Mouse (Mus musculus): Measurements from ENCODE around the gene Dgki. TPM values are rescaled to one million over a fixed set of nuclear protein-coding genes. Genes with fewer than 3 reads are reported as not detected.

Gene Dgki
- polyA plus RNA-seq, 1 experiment from 2014 or later = 1.0 TPM

DNA sequence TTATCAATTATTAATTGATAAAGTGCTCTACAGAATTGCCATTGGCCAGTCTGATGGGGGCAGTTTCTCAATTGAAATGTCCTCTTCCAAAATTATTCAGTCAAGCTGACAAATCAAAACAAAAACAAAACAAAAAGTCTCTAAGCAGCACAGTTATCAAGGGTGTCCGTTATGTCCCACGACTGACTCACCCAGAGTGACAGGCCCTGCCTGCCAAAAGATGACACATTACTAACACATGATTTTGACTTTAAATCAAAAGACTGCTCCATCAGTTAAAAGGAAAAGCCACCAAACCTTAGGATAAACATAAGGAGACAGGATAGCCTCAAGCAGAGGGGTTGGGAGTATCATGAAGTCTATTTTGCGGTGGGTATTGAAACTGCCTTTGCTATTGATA, 483.3 kb downstream of the Dgki start:
- WGBS = 82% methylated on average over 3 of the region's 3 CpGs
- no peak for ATAC-seq (ENCODE audit: low read depth)

GRCm38 (mm10) chr6:36815992-36816391, 484.0 kb downstream of the Dgki start:
- Histone ChIP-seq H3K4me3 (ENCODE audit: low read depth, low read length) (no peak overlapping the region), H3K4me2 (ENCODE audit: low read depth, low read length) (no peak overlapping the region), H3K9ac (ENCODE audit: low read depth, low read length) (no peak overlapping the region), H3K9me3 (ENCODE audit: control insufficient read depth, low read length) (no peaks in the 10 kb centered on the region), H3K27ac (replicated peaks; ENCODE audit: low read depth, low read length) (no peak overlapping the region), H3K4me1 (ENCODE audit: control insufficient read depth, insufficient read depth, low read length) (peaks cover 28% of the 10 kb centered on the region), H3K36me3 (ENCODE audit: control insufficient read depth, insufficient read depth, low read length) (no peaks in the 10 kb centered on the region), H3K27me3 (replicated peaks; ENCODE audit: control insufficient read depth, insufficient read depth, low read length) (no peaks in the 10 kb centered on the region)
- ATAC-seq (ENCODE audit: low read depth) = no peak
- 80% methylated on average over 2 of the region's 2 CpGs for WGBS
- no peak for DNase-seq (ENCODE audit: low spot score)

More for the DNA sequence above, 483.3 kb downstream of the Dgki start:
- H3K4me3 ChIP-seq (ENCODE audit: low read depth, low read length) = no peak overlapping the region
- no peak for DNase-seq (ENCODE audit: low spot score)
- peaks cover 27% of the 10 kb centered on the region for H3K4me1 ChIP-seq (ENCODE audit: control insufficient read depth, insufficient read depth, low read length)
- no peak overlapping the region for H3K9ac ChIP-seq (ENCODE audit: low read depth, low read length)
- no peaks in the 10 kb centered on the region for H3K36me3 ChIP-seq (ENCODE audit: control insufficient read depth, insufficient read depth, low read length)
- no peaks in the 10 kb centered on the region for H3K9me3 ChIP-seq (ENCODE audit: control insufficient read depth, low read length)
- no peak overlapping the region for H3K4me2 ChIP-seq (ENCODE audit: low read depth, low read length)
- no peak overlapping the region for H3K27ac ChIP-seq (replicated peaks; ENCODE audit: low read depth, low read length)
- H3K27me3 ChIP-seq (replicated peaks; ENCODE audit: control insufficient read depth, insufficient read depth, low read length) = no peaks in the 10 kb centered on the region

DNA sequence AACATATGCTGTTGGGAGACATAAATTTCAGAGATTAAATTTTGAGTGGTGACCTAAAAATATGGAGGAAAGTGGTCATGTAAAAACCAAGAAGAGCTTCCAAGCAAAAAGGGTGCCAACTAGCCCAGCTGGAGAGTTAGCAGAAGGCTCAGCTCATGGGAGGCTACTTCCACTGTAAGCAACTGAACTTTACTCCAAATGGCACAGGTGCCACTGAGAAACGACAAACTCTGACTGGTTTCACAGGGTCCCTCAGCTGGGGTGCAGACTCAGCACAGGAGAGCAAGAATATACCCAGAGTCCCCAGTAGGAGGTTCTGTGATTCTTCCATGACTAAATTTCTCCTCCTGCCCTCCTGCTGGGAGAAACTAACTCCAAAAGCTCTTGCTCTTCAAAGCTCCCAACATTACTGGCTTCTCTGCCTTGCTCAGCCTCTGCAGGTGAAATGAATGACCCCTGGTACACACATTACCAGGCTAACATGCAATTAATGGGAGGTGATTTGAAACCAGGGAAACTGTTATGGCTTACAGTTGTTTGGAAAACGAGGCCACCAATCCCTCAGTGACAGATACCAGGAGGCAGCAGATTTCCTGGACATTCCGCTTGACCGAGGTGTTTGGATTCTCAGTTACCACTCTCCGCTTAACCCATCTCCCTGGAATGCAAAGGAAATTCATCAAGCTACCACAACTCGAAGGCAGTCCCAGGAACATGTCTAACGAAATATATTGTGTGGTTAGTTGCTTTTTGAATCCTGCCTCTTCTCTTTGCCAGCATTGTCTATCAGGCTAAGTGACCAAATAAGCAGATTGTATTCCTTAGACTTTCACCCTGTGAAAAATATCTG, 487.1 kb downstream of the Dgki start:
- peaks cover 14% of the 10 kb centered on the region for H3K4me1 ChIP-seq (ENCODE audit: control insufficient read depth, insufficient read depth, low read length)
- WGBS = 68% methylated on average over 7 of the region's 7 CpGs
- ATAC-seq (ENCODE audit: low read depth) = no peak

DNA sequence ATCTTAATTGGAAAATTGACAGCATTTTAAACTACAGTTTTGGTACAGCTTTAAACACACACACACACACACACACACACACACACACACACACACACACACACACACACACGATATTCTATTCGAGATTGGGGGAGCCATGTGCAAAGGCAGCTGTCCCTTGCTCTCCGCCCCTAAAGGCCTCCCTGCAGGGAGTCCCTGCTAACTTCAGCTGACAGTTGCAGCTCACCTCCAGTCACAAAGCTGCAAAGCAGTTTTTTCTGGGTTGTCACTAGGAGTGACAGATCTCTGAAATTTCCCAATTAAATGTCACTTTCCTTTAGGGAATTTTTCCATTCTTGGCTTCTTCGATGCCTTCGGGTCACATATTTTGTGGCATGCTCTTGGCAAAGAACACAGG, 489.5 kb downstream of the Dgki start:
- peaks cover 16% of the 10 kb centered on the region for H3K4me1 ChIP-seq (ENCODE audit: control insufficient read depth, insufficient read depth, low read length)
- peak overlapping the region; percentile 62 for H3K4me3 ChIP-seq (ENCODE audit: low read depth, low read length)
- peak overlapping the region; percentile 56 for H3K4me2 ChIP-seq (ENCODE audit: low read depth, low read length)
- no peaks in the 10 kb centered on the region for H3K9me3 ChIP-seq (ENCODE audit: control insufficient read depth, low read length)
- 7% methylated on average over 5 of the region's 5 CpGs for WGBS
- H3K27me3 ChIP-seq (replicated peaks; ENCODE audit: control insufficient read depth, insufficient read depth, low read length) = no peaks in the 10 kb centered on the region
- H3K27ac ChIP-seq (replicated peaks; ENCODE audit: low read depth, low read length) = peak overlapping the region; percentile 96
- H3K9ac ChIP-seq (ENCODE audit: low read depth, low read length) = peak overlapping the region; percentile 79; the same call in 1 of the 2 replicates
- H3K36me3 ChIP-seq (ENCODE audit: control insufficient read depth, insufficient read depth, low read length) = peaks cover 15% of the 10 kb centered on the region
- DNase-seq (ENCODE audit: low spot score) = no peak
- no peak; the same call in 1 of the 2 replicates for ATAC-seq (ENCODE audit: low read depth)

More for the DNA sequence above, 487.1 kb downstream of the Dgki start:
- Histone ChIP-seq H3K27ac (replicated peaks; ENCODE audit: low read depth, low read length) (no peak overlapping the region), H3K9ac (ENCODE audit: low read depth, low read length) (no peak overlapping the region), H3K9me3 (ENCODE audit: control insufficient read depth, low read length) (no peaks in the 10 kb centered on the region), H3K36me3 (ENCODE audit: control insufficient read depth, insufficient read depth, low read length) (no peaks in the 10 kb centered on the region), H3K4me2 (ENCODE audit: low read depth, low read length) (no peak overlapping the region), H3K27me3 (replicated peaks; ENCODE audit: control insufficient read depth, insufficient read depth, low read length) (no peaks in the 10 kb centered on the region), H3K4me3 (ENCODE audit: low read depth, low read length) (no peak overlapping the region)
- DNase-seq (ENCODE audit: low spot score) = no peak

DNA sequence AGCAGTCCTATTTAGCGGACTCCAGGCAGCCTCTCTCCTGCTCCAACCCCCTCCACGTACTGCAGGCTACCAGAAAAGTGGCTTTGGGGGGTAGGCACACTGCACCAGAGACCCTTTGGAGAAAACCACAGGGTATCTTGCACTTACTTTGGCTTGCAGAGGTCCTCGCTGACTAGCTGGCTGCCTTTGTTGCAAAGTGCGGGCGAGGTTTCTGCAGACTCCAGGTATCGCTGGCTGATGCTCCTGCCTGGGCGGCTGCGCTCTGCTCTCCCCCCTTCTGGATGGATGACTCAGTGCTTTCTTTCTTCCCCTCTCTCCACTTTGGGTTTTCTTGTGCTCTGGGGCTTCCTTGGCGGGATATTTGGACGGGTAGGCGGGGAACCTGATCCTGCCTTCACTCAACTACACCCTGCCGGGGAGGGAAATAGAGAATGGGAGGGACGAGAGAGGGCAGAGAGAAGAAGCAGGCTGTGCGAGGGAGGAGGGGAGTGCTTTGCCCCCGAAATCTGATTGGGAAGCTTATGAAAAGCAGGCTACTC, 490.2 kb downstream of the Dgki start, which contains the start of gene Ptn:
TSS of gene Ptn (minus strand) at position 474 of the 539 bp plus-strand sequence.
- ATAC-seq (ENCODE audit: low read depth) (peak; percentile 92), DNase-seq (ENCODE audit: low spot score) (peak; percentile 95)
- peaks cover 16% of the 10 kb centered on the region for H3K4me1 ChIP-seq (ENCODE audit: control insufficient read depth, insufficient read depth, low read length)
- H3K27me3 ChIP-seq (replicated peaks; ENCODE audit: control insufficient read depth, insufficient read depth, low read length) = no peaks in the 10 kb centered on the region
- peak within 1 kb of the TSS; percentile 96 for H3K27ac ChIP-seq (replicated peaks; ENCODE audit: low read depth, low read length)
- peak within 1 kb of the TSS; percentile 79 for H3K9ac ChIP-seq (ENCODE audit: low read depth, low read length)
- WGBS = 2% methylated on average over 15 of the region's 15 CpGs
- H3K36me3 ChIP-seq (ENCODE audit: control insufficient read depth, insufficient read depth, low read length) = peaks cover 21% of the 10 kb centered on the region
- H3K4me2 ChIP-seq (ENCODE audit: low read depth, low read length) = peak within 1 kb of the TSS; percentile 56
- H3K9me3 ChIP-seq (ENCODE audit: control insufficient read depth, low read length) = no peaks in the 10 kb centered on the region
- H3K4me3 ChIP-seq (ENCODE audit: low read depth, low read length) = peak within 1 kb of the TSS; percentile 62

- Histone ChIP-seq H3K36me3 (ENCODE audit: control insufficient read depth, insufficient read depth, low read length) (peaks cover 22% of the 10 kb centered on the region), H3K9ac (ENCODE audit: low read depth, low read length) (peak overlapping the region; percentile 79), H3K4me3 (ENCODE audit: low read depth, low read length) (peak overlapping the region; percentile 62), H3K27me3 (replicated peaks; ENCODE audit: control insufficient read depth, insufficient read depth, low read length) (no peaks in the 10 kb centered on the region), H3K4me1 (ENCODE audit: control insufficient read depth, insufficient read depth, low read length) (peaks cover 16% of the 10 kb centered on the region), H3K27ac (replicated peaks; ENCODE audit: low read depth, low read length) (peak overlapping the region; percentile 96), H3K4me2 (ENCODE audit: low read depth, low read length) (peak overlapping the region; percentile 56), H3K9me3 (ENCODE audit: control insufficient read depth, low read length) (no peaks in the 10 kb centered on the region)
- peak; percentile 84 for DNase-seq (ENCODE audit: low spot score)
- peak; percentile 76 for ATAC-seq (ENCODE audit: low read depth)
- WGBS = 1% methylated on average over 5 of the region's 7 CpGs
Observed at GRCm38 (mm10) chr6:36809311-36809726, 490.7 kb downstream of the Dgki start.

GRCm38 (mm10) chr6:36808306-36809058, 491.5 kb downstream of the Dgki start:
- DNase-seq (ENCODE audit: low spot score) = no peak
- WGBS = 22% methylated on average over 7 of the region's 7 CpGs
- peak overlapping the region; percentile 79 for H3K9ac ChIP-seq (ENCODE audit: low read depth, low read length)

GRCm38 (mm10) chr6:36806906-36807305, 493.1 kb downstream of the Dgki start:
- H3K36me3 ChIP-seq (ENCODE audit: control insufficient read depth, insufficient read depth, low read length) = peaks cover 35% of the 10 kb centered on the region
- H3K9ac ChIP-seq (ENCODE audit: low read depth, low read length) = no peak overlapping the region
- 0 out of 2 replicates have a peak overlapping the region, but pooled peaks have one; percentile 10 for H3K27ac ChIP-seq (replicated peaks; ENCODE audit: low read depth, low read length)
- H3K27me3 ChIP-seq (replicated peaks; ENCODE audit: control insufficient read depth, insufficient read depth, low read length) = no peaks in the 10 kb centered on the region
- WGBS = 84% methylated on average over 6 of the region's 6 CpGs
- H3K4me3 ChIP-seq (ENCODE audit: low read depth, low read length) = peak overlapping the region; percentile 62
- H3K9me3 ChIP-seq (ENCODE audit: control insufficient read depth, low read length) = no peaks in the 10 kb centered on the region
- peak overlapping the region; percentile 56 for H3K4me2 ChIP-seq (ENCODE audit: low read depth, low read length)
- no peak for DNase-seq (ENCODE audit: low spot score)
- no peak for ATAC-seq (ENCODE audit: low read depth)
- H3K4me1 ChIP-seq (ENCODE audit: control insufficient read depth, insufficient read depth, low read length) = peaks cover 14% of the 10 kb centered on the region

More at GRCm38 (mm10) chr6:36808306-36809058, 491.5 kb downstream of the Dgki start:
- Histone ChIP-seq H3K27ac (replicated peaks; ENCODE audit: low read depth, low read length) (peak overlapping the region; percentile 96), H3K36me3 (ENCODE audit: control insufficient read depth, insufficient read depth, low read length) (peaks cover 30% of the 10 kb centered on the region), H3K27me3 (replicated peaks; ENCODE audit: control insufficient read depth, insufficient read depth, low read length) (no peaks in the 10 kb centered on the region), H3K9me3 (ENCODE audit: control insufficient read depth, low read length) (no peaks in the 10 kb centered on the region), H3K4me3 (ENCODE audit: low read depth, low read length) (peak overlapping the region; percentile 62), H3K4me1 (ENCODE audit: control insufficient read depth, insufficient read depth, low read length) (peaks cover 16% of the 10 kb centered on the region), H3K4me2 (ENCODE audit: low read depth, low read length) (peak overlapping the region; percentile 56)
- no peak for ATAC-seq (ENCODE audit: low read depth)
